Mouse (Mus musculus): ENCODE measurements around the gene Smpd1. TPM values are rescaled to one million over a fixed set of nuclear protein-coding genes. Genes with fewer than 3 reads are reported as not detected.

Gene Smpd1
- polyA plus RNA-seq (2016; fragmentation: Nextera tagmentation; extraction: Ambion mirVana), result 40.8 and 41.4 TPM in 2 replicates

DNA sequence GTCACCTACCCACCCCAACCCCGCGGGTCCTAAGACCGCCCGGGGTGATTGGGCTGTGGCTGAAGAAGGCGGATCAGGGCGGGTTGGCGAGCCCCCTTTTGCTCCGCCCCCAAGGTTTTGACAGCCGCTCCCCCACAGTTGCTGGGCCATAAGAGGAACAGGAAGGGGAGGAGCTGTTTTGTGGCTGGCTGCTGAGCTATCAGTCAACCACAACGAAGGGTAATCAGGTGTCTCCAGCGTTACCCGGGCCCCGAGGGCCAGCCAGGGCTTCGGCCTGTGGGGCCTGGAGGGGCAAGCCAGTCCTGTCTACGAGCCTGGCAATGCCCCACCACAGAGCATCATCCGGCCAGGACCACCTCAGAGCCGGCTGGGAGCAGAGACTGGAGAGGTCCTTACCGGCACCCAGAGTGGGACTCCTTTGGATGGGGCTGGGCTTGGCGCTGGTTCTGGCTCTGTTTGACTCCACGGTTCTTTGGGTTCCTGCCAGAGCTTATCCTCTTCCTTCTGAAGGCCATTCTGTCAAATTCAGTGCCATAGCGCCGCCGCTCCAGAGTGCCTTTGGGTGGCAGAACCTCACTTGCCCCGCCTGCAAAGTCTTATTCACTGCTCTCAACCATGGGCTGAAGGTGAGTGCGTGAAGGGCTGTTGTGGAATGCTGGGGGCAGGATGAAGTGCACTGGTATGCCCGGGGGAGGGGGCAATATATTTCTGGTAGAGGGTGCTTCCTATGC lies at the start of gene Smpd1:
Smpd1 (plus strand) TSS at position 149 of the 731 bp plus-strand sequence.
- Histone ChIP-seq H3K27me3 (no peaks in the 10 kb centered on the region), H3K27ac (peak within 1 kb of the TSS; percentile 50; the same call in 1 of the 2 replicates), H3K36me3 (peaks cover 26% of the 10 kb centered on the region), H3K4me3 (peak within 1 kb of the TSS; percentile 73), H3K4me1 (peaks cover 14% of the 10 kb centered on the region), H3K4me2 (replicated peaks) (peak within 1 kb of the TSS; percentile 69), H3K9me3 (no peaks in the 10 kb centered on the region), H3K9ac (peak within 1 kb of the TSS; percentile 67)
- 4% methylated on average over 26 of the region's 26 CpGs for WGBS
- ATAC-seq (ENCODE audit: insufficient number of reproducible peaks, insufficient read depth, low FRiP score, low TSS enrichment), result peak; percentile 87

DNA sequence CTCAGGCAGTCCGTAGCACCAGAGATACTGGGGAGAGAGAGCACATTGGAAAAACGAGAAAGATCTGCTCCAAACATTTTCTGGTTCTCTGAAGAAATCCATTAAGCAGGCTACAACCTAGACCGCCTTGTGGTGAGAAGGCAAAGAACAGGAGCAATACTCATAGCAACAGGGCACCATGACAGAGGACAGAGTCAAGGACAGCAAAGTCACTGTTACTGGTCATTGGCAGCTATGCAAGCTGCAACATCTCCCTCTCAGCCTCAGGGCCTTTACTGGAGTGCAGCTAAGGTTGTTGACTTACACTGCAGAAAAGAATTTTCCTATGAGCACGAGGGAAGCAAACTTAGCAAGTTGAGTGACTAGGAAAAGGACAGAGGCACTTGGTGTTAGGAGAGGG lies 46.9 kb upstream of the Smpd1 start:
- WGBS, result 72% methylated on average over 4 of the region's 4 CpGs
- Histone ChIP-seq H3K4me1 (no peaks in the 10 kb centered on the region), H3K4me2 (replicated peaks) (no peak overlapping the region), H3K27ac (no peak overlapping the region), H3K27me3 (no peaks in the 10 kb centered on the region), H3K9me3 (no peaks in the 10 kb centered on the region), H3K36me3 (no peaks in the 10 kb centered on the region), H3K9ac (no peak overlapping the region), H3K4me3 (no peak overlapping the region)
- ATAC-seq (ENCODE audit: insufficient number of reproducible peaks, insufficient read depth, low FRiP score, low TSS enrichment), result no peak

DNA sequence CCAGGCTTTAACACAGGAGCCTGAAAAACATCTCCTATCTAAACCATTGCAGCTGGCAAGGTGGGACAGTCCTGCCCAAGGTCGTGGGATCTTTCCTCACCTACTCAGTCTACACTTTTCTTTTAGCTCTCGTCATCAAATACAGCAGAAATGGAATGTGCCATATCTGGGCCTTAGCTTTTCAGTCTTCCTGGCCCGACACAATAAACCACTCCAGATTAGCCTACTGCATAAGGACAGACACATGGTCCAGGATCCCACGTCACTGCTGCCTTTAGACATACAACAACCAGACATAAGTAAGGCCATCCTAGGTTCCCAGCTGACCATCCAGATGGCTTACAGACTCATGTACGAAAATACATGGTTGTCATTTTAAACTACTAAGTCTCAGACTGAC lies 44.0 kb upstream of the Smpd1 start:
- ATAC-seq (ENCODE audit: insufficient number of reproducible peaks, insufficient read depth, low FRiP score, low TSS enrichment), result no peak
- Histone ChIP-seq H3K4me1 (no peaks in the 10 kb centered on the region), H3K27ac (no peak overlapping the region), H3K27me3 (no peaks in the 10 kb centered on the region), H3K4me2 (replicated peaks) (no peak overlapping the region), H3K36me3 (no peaks in the 10 kb centered on the region), H3K9me3 (no peaks in the 10 kb centered on the region), H3K4me3 (no peak overlapping the region), H3K9ac (no peak overlapping the region)
- 81% methylated on average over 5 of the region's 5 CpGs for WGBS

DNA sequence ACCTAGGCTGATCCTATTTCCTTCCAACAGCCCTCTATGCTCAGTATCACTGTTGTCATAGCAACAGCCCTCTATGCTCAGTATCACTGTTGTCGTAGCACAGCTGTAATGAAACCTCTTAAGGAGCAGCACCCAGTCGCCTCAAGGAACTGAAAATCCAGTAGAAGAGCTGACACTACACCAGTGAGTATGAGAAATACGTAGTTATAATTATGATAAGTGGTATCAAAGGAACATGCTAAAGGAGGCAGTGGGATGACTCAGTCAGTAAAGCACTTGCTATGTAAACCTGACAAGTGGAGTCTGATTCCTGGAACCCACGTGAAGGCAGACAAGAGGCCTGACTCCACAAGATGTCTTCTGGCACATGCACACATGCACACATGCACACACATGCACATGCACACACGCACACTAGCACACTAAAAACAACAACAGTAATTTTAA lies 40.3 kb upstream of the Smpd1 start:
- no peak overlapping the region for H3K27ac ChIP-seq
- no peaks in the 10 kb centered on the region for H3K9me3 ChIP-seq
- no peaks in the 10 kb centered on the region for H3K36me3 ChIP-seq
- no peak overlapping the region for H3K4me2 ChIP-seq (replicated peaks)
- no peaks in the 10 kb centered on the region for H3K4me1 ChIP-seq
- no peak overlapping the region for H3K9ac ChIP-seq
- WGBS, result 53% methylated on average over 5 of the region's 5 CpGs
- no peak for ATAC-seq (ENCODE audit: insufficient number of reproducible peaks, insufficient read depth, low FRiP score, low TSS enrichment)
- no peak overlapping the region for H3K4me3 ChIP-seq
- no peaks in the 10 kb centered on the region for H3K27me3 ChIP-seq

DNA sequence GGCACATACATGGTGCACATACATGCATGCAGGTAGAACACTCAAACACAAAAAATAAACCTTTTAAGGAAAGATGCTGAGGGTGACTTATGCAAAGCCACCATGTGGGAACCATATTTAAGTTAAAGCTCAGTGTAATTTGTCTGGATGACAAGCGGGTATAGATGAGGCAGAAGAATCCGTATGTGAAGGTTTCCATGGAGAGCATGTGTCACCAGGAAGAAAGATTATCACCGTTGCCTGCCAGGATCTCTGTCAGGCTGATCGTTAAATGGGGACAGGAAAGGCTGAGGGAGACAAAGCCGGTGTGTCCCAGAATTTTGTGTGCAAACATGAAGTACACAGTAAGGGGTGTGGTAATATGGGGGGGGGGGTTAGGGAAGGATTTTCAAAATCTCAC lies 39.6 kb upstream of the Smpd1 start:
- Histone ChIP-seq H3K4me1 (no peaks in the 10 kb centered on the region), H3K36me3 (no peaks in the 10 kb centered on the region), H3K9me3 (no peaks in the 10 kb centered on the region), H3K4me2 (replicated peaks) (no peak overlapping the region), H3K4me3 (no peak overlapping the region), H3K9ac (no peak overlapping the region), H3K27me3 (no peaks in the 10 kb centered on the region), H3K27ac (no peak overlapping the region)
- ATAC-seq (ENCODE audit: insufficient number of reproducible peaks, insufficient read depth, low FRiP score, low TSS enrichment), result no peak
- 76% methylated on average over 5 of the region's 5 CpGs for WGBS

DNA sequence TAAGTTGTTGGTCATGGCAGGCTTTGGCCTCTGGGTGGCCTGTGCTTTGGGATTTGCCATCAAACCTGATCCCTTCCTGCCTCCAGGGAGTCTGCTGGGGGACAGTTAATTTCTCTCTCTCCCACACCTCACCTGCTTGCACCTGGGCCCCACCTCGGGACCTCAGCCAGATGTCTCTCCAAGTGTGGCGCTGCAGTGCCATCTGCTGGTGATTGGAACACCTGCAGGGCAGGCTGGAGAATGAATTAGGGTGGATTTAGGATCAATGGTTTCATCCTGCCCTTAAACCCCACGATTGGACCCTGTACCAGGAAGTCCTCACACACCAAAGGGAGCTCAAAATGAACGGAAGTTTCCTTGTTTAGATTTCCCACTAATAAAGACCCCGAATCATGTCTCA lies 39.0 kb upstream of the Smpd1 start:
- no peaks in the 10 kb centered on the region for H3K4me1 ChIP-seq
- no peaks in the 10 kb centered on the region for H3K9me3 ChIP-seq
- H3K9ac ChIP-seq, result no peak overlapping the region
- no peaks in the 10 kb centered on the region for H3K36me3 ChIP-seq
- ATAC-seq (ENCODE audit: insufficient number of reproducible peaks, insufficient read depth, low FRiP score, low TSS enrichment), result no peak
- no peak overlapping the region for H3K4me3 ChIP-seq
- H3K27ac ChIP-seq, result no peak overlapping the region
- no peak overlapping the region for H3K4me2 ChIP-seq (replicated peaks)
- WGBS, result 12% methylated on average over 5 of the region's 5 CpGs
- no peaks in the 10 kb centered on the region for H3K27me3 ChIP-seq

DNA sequence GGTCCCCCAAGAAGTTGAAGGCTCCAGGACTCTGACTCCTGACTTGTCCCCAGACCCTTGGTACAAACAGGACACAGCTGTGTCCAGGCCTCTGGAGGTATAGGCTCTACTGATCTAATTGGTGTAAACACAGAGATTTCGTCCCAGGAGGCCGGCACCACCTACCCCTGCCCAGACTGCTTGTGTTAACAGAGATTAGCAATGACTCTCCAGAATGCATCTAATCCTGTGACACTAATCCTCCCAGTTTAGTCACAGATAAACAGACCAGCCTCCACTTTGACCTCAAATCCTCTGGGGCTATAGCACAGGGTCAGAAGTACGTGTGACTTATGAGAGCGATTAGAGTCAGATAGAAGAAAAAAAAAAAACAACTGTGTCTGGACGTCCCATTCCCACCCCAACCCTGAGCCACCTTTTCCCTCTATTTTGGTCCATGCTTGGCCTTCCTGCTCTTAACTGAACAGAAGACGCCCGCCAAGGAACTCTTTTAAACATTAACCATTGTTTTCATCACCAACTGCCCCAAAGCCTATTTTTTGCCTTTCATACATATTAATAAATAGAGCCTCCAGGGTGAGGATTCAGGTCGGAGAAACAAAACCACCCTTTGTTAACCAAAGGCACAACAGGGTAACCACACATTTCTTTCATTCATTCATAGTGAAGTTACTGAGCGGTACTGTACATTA lies 37.3 kb upstream of the Smpd1 start:
- no peak overlapping the region for H3K4me2 ChIP-seq (replicated peaks)
- no peaks in the 10 kb centered on the region for H3K9me3 ChIP-seq
- no peak for ATAC-seq (ENCODE audit: insufficient number of reproducible peaks, insufficient read depth, low FRiP score, low TSS enrichment)
- no peak overlapping the region for H3K27ac ChIP-seq
- H3K4me1 ChIP-seq, result no peaks in the 10 kb centered on the region
- H3K27me3 ChIP-seq, result no peaks in the 10 kb centered on the region
- H3K9ac ChIP-seq, result no peak overlapping the region
- no peaks in the 10 kb centered on the region for H3K36me3 ChIP-seq
- H3K4me3 ChIP-seq, result no peak overlapping the region
- 30% methylated on average over 9 of the region's 9 CpGs for WGBS

DNA sequence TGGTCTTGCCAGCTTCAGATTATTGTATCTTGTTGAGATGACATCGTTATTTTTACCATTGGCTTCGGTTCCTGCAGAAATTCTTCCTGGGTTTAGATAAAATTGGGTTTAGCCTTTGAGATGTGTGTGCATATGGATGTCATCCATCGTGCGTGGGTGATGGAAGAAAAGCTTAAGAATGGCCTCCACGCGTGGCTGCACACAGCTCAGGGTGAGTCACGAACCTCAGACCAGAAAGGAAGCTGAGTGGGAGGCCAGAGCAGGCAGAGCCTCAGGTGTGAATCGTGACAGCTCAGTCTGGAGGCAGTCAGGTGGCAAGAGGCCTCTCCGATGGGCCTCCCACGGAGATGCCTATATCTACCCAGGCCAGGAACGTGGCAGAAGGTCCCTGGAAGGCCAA lies 34.8 kb upstream of the Smpd1 start:
- H3K9ac ChIP-seq, result no peak overlapping the region
- no peak overlapping the region for H3K4me3 ChIP-seq
- 75% methylated on average over 11 of the region's 11 CpGs for WGBS
- H3K27ac ChIP-seq, result no peak overlapping the region
- H3K4me2 ChIP-seq (replicated peaks), result no peak overlapping the region
- no peaks in the 10 kb centered on the region for H3K36me3 ChIP-seq
- ATAC-seq (ENCODE audit: insufficient number of reproducible peaks, insufficient read depth, low FRiP score, low TSS enrichment), result no peak
- no peaks in the 10 kb centered on the region for H3K9me3 ChIP-seq
- H3K4me1 ChIP-seq, result no peaks in the 10 kb centered on the region
- no peaks in the 10 kb centered on the region for H3K27me3 ChIP-seq

DNA sequence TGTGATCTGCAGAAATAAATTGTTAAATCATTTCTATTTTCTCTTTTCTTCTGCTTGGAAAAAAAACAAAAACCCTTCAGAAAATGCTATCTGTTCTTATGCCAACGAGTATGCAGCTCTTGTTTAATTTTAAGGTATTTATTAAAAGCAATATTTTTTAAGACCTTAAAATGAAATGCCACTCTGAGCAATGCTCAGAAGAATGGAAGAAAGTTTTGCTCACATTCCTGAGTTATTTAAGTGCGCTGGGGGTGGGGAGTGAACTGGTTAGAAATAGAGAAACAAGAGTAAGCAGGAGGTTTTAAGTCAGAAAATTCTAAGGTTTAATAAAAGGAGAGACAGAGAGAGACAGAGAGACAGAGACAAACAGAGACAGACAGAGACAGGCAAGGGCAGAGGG lies 34.4 kb upstream of the Smpd1 start:
- WGBS, result 71% methylated on average over 2 of the region's 2 CpGs
- no peak overlapping the region for H3K4me2 ChIP-seq (replicated peaks)
- H3K9ac ChIP-seq, result no peak overlapping the region
- no peak overlapping the region for H3K4me3 ChIP-seq
- no peaks in the 10 kb centered on the region for H3K9me3 ChIP-seq
- no peaks in the 10 kb centered on the region for H3K4me1 ChIP-seq
- no peaks in the 10 kb centered on the region for H3K36me3 ChIP-seq
- H3K27ac ChIP-seq, result no peak overlapping the region
- no peaks in the 10 kb centered on the region for H3K27me3 ChIP-seq
- no peak for ATAC-seq (ENCODE audit: insufficient number of reproducible peaks, insufficient read depth, low FRiP score, low TSS enrichment)

DNA sequence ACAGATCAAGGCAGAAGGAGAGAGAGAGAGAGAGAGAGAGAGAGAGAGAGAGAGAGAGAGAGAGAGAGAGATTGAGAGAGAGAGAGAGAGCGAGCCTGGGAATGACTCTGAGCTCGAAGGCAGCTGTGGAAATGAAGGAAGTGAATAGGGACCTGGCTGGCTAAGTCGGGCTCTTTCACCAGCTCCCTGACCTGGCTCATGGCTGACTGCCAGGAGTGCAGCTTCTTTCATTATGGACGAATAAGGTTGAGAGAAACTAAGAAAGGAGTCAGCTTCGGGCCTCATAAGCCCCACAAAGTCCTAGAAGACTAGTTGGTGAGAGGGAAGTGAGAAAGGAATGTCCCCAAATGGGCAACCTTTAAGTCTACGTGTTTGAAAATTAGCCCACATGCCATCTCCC lies 34.0 kb upstream of the Smpd1 start:
- H3K4me1 ChIP-seq, result no peaks in the 10 kb centered on the region
- 15% methylated on average over 6 of the region's 6 CpGs for WGBS
- no peak overlapping the region for H3K4me3 ChIP-seq

DNA sequence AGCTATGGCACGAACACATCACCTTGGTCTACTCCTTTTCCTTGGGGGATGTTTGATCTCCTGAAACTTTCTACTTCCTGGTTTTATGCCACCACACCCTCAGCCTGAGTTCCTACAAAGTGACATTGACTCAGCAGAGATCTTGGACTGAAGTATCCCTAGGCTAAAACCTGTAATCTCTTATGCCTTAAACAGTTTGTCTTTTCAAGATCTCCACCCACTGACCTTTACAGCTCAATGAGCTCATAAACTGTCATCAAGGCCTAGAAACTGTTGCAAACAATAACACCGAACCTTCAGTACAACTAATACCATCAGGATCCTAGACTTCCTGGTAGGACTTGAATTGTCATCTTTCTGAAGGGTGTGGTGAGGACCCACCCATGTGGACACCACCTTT lies 29.9 kb upstream of the Smpd1 start:
- H3K36me3 ChIP-seq, result no peaks in the 10 kb centered on the region
- H3K4me3 ChIP-seq, result no peak overlapping the region
- H3K4me1 ChIP-seq, result no peaks in the 10 kb centered on the region
- 84% methylated on average over 2 of the region's 2 CpGs for WGBS
- no peak overlapping the region for H3K27ac ChIP-seq
- H3K4me2 ChIP-seq (replicated peaks), result no peak overlapping the region
- H3K9ac ChIP-seq, result no peak overlapping the region
- ATAC-seq (ENCODE audit: insufficient number of reproducible peaks, insufficient read depth, low FRiP score, low TSS enrichment), result no peak
- H3K9me3 ChIP-seq, result no peaks in the 10 kb centered on the region
- no peaks in the 10 kb centered on the region for H3K27me3 ChIP-seq

More for the DNA sequence above, 34.0 kb upstream of the Smpd1 start:
- Histone ChIP-seq H3K27me3 (no peaks in the 10 kb centered on the region), H3K27ac (no peak overlapping the region), H3K9ac (no peak overlapping the region), H3K9me3 (no peaks in the 10 kb centered on the region), H3K4me2 (replicated peaks) (no peak overlapping the region), H3K36me3 (no peaks in the 10 kb centered on the region)
- no peak for ATAC-seq (ENCODE audit: insufficient number of reproducible peaks, insufficient read depth, low FRiP score, low TSS enrichment)

DNA sequence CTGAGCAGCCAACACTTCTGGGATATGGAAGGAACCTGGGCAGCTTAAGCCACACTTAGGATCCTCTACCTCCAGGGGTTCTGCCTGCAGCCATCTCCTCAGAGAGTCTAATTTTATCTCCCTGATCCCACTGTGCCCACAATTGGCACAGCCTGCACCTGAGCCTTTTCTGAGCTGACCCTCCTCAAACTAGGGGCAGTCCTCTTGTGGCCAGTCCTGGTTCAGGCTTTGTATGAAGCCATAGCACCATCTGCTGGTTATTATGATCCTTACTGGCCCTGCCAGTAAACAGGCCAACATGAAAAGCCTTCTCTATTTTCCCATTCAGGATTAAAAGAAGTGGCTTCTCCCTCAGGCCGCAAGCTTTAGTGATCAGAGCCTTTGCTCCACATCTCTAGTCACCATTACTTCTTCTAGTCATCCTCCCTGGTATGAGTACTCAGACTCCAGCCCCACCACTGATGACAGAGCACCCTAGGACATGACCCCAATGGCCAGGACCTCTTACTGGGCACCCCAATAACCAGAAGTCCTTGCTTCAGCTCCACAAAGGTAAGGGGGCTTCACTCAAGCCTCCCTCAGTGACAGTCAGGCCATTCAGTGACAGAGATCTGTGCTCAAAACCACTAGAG lies 26.7 kb upstream of the Smpd1 start:
- ATAC-seq (ENCODE audit: insufficient number of reproducible peaks, insufficient read depth, low FRiP score, low TSS enrichment), result 0 out of 2 replicates have a peak, but pooled peaks have one; percentile 56
- WGBS, result 56% methylated on average over 1 of the region's 1 CpGs

More for the DNA sequence above, 26.7 kb upstream of the Smpd1 start:
- H3K9ac ChIP-seq, result no peak overlapping the region
- H3K4me1 ChIP-seq, result no peaks in the 10 kb centered on the region
- no peaks in the 10 kb centered on the region for H3K9me3 ChIP-seq
- H3K4me3 ChIP-seq, result no peak overlapping the region
- no peak overlapping the region for H3K4me2 ChIP-seq (replicated peaks)
- H3K36me3 ChIP-seq, result no peaks in the 10 kb centered on the region
- no peaks in the 10 kb centered on the region for H3K27me3 ChIP-seq
- H3K27ac ChIP-seq, result no peak overlapping the region

All from embryonic facial prominence, embryonic 12.5 days (tissue).